Mouse (Mus musculus) G1E-ER4 (cell line): ENCODE data around the gene Tma7. TPM values are rescaled to one million over a fixed set of nuclear protein-coding genes. Genes with fewer than 3 reads are reported as not detected.

Source experiments
- GATA1 ChIP-seq: IDR thresholded peaks from one replicate; pipeline ENCODE4 v1.8.0; 2012; ENCODE audit warnings: low read length, inconsistent platforms
- polyA plus RNA-seq: library from polyadenylated mRNA; stranded (reverse); fragments of >175 nt; gene quantifications from 2 replicates; pipeline ENCODE4 v1.2.3, GENCODE M21; 2012

Tma7 gene
- polyA plus RNA-seq, 1 experiment: 418 TPM

DNA sequence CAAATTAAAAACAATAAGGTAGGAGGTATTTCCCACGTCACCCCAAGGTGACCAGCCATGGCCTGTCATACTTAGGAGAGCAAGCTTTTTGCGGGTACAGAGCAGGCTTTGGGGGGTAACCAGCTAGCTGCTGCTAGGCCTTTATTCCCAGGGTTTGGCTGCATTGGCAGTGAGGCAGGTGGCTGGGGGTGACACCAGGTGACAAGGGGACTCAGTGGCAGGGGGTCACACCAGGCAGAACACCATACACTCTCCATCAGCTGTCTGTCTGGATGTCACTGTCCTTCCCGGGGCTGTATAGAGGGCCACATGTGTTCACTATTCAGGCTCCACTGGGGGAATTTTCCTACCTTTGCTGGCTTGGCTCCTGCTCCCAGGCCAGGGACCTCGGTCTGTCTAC, 25.5 kb downstream of the Tma7 start:
- TF ChIP-seq GATA1: no peak

- no peak for TF ChIP-seq GATA1
These were observed 26.2 kb downstream of the Tma7 start for GRCm38 (mm10) chr9:109056081-109056690.

GRCm38 (mm10) chr9:109055271-109056030, 26.9 kb downstream of the Tma7 start:
- TF ChIP-seq GATA1: no peak

- no peak for TF ChIP-seq GATA1
These were observed 27.7 kb downstream of the Tma7 start for GRCm38 (mm10) chr9:109054712-109055111.

GRCm38 (mm10) chr9:109053851-109054250, 28.5 kb downstream of the Tma7 start:
- no peak for TF ChIP-seq GATA1

DNA sequence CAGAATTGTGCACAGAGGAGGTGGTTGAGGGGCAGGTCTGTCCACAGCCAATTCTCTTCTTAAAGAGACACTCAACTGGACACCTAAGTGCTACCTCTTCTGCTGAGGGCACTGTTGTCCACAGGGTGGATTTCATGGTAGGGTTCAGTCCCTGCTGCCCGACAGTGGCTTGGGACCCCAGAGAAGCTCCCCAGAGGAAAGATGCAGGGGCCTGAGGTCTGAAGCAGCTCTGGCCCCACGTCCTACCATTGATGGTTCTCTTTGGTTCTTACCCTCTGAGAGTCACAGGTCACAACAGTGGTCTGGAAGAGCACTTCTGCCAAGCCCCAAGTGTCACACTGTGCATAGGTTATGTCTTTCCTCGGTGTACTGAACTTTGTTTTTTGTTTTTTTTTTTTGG, 29.0 kb downstream of the Tma7 start:
- no peak for TF ChIP-seq GATA1

- TF ChIP-seq GATA1: no peak
These were observed 29.7 kb downstream of the Tma7 start for GRCm38 (mm10) chr9:109052490-109053260.

DNA sequence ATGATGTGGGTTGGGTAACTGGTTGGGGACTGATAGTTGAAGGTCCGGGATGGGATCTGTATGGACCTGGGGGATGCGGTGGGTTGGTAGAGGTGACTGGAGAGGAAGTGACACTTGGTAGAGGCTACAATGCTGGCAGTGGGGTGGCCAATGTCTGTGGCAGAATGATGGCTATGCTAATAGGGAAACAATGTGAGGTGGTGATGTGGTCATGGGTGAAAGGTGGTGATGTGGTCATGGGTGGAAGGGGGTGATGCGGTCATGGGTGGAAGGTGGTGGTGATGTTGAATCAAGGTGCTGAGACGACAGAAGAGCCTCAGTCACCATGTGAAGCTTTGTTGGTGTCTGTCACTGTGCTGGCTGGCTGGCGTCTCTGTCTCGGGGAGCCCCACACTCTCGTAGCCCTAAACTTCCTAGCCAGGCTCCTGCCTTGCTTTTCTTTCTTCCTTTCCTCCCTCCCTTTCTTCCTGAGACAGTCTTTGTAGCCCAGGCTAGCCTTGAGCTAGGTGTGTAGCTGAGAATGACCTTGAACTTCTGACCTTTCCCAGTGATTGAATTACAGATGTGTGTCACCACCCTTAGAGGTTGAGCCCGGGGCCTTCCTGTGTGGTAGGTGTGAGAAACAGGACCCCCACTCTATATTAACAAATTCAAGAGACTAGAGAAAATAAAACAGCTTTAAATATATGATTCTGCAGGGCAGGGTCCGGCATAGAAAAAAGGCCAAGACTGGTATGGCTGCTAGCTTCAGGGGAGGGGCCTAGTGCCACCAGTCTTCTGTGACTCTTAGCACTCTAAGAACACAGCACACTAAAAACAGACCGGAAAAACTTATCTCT, 30.5 kb downstream of the Tma7 start:
- TF ChIP-seq GATA1: no peak

DNA sequence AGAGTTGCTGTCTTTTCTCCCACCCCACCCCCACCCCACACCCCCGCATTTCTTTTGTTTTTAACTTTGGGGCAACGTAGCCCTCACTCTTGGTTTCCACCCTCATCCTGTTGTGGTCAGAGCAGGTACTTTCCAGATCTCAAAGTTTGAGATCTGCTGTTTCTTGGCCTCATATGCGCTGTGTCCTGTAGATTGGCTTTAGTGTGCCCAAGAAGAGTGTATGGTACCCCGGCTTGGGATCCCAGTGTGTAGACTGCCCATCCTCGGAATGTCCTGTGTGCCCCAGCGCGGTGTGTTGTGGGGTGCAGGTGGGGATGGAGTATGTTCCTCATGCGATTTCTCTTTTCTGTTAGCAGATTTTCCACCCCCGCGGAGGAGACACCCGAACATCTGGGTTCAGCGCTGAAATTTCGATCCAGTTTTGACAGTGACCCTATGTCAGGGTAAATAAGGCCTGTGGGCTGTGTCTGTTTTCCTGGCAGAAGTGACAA, 31.3 kb downstream of the Tma7 start:
- no peak for TF ChIP-seq GATA1

- TF ChIP-seq GATA1: no peak
These were observed 31.8 kb downstream of the Tma7 start for GRCm38 (mm10) chr9:109050674-109050997.

DNA sequence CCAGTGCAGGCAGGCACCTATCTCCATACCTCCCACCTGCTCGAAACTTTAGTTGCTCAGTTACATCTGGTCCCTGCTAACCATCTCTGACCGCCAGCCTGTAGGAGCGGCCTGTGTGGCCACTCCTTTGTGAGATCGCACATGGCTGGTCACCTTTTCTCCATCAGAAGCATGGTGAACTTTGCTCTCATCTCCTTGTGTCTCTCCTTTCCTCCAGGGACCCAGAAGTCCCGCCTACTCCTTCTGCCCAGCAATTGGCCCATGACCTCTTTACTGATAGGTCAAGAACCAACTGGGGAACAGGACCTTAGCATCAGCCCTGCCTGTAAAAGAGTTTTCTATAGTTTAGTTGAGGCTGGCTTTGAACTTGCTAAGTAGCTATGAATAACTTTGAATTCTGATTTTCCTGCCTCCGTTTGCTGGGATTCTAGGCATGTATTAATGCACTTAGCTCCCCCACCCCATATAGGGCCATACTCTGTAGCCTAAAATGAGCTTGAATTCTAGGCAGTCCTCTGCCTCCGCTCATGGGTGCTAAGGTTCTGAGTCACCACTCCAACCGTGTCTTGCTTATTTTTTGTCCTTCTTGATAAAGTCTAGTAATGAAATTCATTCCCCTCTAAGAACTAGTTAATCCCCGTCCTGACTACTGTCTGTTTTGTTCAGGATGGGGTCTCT, 32.3 kb downstream of the Tma7 start:
- no peak for TF ChIP-seq GATA1

DNA sequence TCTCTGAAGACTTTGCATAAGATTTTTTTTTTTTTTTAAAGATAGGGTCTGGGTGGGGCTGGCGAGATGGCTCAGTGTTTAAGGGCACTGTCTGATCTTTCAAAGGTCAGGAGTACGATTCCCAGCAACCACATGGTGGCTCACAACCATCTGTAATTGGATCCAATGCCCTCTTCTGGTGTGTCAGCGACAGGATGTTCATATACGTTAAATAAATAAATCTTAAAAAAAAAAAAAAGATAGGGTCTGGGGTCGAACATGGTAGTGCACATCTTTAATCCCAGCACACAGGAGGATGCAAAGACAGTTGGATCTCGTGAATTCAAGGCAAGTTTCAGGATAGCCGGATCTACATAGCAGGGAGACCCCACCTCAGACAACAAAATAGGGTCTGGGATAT, 33.1 kb downstream of the Tma7 start:
- no peak for TF ChIP-seq GATA1

DNA sequence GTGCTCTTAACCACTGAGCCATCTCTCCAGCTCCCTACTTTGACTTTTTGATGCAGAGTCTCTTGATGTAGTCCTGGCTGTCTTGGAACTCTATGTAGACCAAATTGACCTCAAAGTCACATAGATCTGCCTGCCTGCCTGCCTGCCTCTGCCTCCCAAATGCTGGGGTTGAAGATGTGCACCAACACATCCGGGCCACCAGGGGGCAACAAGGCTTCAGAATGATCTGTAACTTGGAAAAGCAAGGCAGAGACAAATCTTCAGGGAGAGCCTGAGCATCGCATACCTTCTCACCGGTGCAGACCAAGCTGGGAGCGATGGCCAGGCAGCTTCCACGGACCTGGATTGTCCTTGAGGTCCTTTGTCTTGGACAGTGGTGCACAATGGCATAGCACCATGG, 36.1 kb downstream of the Tma7 start:
- no peak for TF ChIP-seq GATA1

DNA sequence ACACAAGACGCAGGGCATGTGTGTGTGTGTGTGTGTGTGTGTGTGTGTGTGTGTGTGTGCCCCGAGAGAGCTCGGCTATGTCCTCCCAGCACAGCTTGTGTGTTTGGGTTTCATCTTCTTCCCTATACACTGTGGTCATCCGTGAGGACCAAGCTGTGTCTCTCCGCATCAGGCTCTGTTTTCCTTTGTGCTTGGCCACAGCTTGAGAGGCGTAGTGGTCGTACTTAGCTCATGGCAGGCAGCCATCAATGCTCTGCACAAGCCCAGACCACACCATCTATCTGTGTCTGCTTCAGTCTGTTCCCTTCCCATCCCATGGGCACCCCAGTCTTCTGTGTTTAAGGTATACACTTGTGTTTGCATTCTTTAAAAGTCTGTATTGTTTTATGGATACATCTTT, 41.0 kb downstream of the Tma7 start:
- TF ChIP-seq GATA1: no peak

- no peak for TF ChIP-seq GATA1
These were observed 41.5 kb downstream of the Tma7 start for GRCm38 (mm10) chr9:109040906-109041305.
